ENCODE assay signal across 8 mouse cellular contexts in the genomic region with DNA sequence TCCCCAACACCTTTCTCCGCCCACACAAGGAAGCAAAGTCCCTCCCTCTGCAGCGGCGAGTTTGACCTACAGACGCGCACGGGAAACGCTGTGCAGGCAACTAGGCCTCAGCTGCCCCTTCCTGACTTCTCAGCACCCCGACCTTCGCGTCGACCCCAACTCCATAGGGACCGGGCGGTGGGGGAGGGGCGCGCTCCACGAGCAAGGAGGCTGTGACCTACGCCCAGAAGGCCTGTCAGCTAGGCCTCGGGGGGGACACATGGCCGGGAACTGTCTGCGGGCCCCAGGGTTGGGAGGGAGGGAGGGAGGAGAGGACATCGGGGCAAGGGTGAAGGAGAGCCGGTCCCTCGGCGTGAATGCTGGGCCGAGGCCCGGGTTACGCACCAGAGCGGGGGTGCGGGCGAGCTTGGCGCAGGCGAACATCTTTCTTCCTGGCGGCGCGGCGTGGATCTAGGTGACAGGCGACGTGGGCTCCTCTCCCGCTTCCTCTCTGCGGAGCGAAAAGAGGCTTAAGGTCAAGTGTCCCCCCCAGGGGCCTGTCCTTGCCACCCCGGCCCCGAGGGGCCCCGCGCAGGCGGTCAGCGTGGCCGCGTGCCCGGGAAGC. TPM values are rescaled to one million over a fixed set of nuclear protein-coding genes. Genes with fewer than 3 reads are reported as not detected.
DNase-seq lines count a peak whose midpoint lies in the region; ATAC-seq and TF ChIP-seq lines count a peak whose summit lies in the region.

No protein-coding gene starts in this region.

- DNase-seq in 3T3-L1 (ENCODE audit: low read depth, low spot score) = peak; percentile 62
- peak; percentile 72 for DNase-seq in adrenal gland, postnatal 25 days
- peak; percentile 57 for DNase-seq in embryonic facial prominence, embryonic 14.5 days (ENCODE audit: low spot score)
- DNase-seq in heart, adult 8-10 months (ENCODE audit: low spot score) = peak; percentile 21
- peak; percentile 48 to 59 for DNase-seq in kidney, adult 8-10 months
- peak; percentile 66 for DNase-seq in liver, adult 2 months (ENCODE audit: extremely low read depth, low read depth, low spot score)
- DNase-seq in spleen, postnatal 4 days (ENCODE audit: low spot score in 2 of 2) = peak; percentile 54 to 81

- H3K9me3 ChIP-seq in embryonic facial prominence, embryonic 14.5 days (ENCODE audit: control insufficient read depth, low read length) = no peaks in the 10 kb centered on the region

- no peak for TF ChIP-seq CTCF in liver, adult 2 months (IDR thresholded peaks at IDR 0.05; ENCODE audit: low read depth, low read length)

- ATAC-seq in embryonic facial prominence, embryonic 14.5 days (ENCODE audit: low read depth) = peak; percentile 20
- peak; percentile 38; the same call in 1 of the 2 replicates for ATAC-seq in monocyte, adult 5-6 weeks (replicated peaks; ENCODE audit: insufficient number of reproducible peaks, low FRiP score, low TSS enrichment, poor library complexity, severe bottlenecking)

- H3K4me3 ChIP-seq in embryonic facial prominence, embryonic 14.5 days (ENCODE audit: low read depth, low read length) = peak overlapping the region; percentile 98
- peak overlapping the region; percentile 91 for H3K4me3 ChIP-seq in liver, adult 2 months (ENCODE audit: insufficient read depth, low read depth, low read length)

- peaks cover 34% of the 10 kb centered on the region for H3K36me3 ChIP-seq in embryonic facial prominence, embryonic 14.5 days (ENCODE audit: control insufficient read depth, insufficient read depth, low read length)
- H3K36me3 ChIP-seq in liver, adult 2 months (ENCODE audit: control insufficient read depth, insufficient read depth, low read length) = peaks cover 34% of the 10 kb centered on the region

- peaks cover 6% of the 10 kb centered on the region; the same call in 1 of the 2 replicates for H3K79me2 ChIP-seq in liver, adult 2 months (ENCODE audit: control insufficient read depth, insufficient read depth, low read length)

- no peaks in the 10 kb centered on the region for H3K27me3 ChIP-seq in embryonic facial prominence, embryonic 14.5 days (replicated peaks; ENCODE audit: control insufficient read depth, insufficient read depth, low read length)
- H3K27me3 ChIP-seq in liver, adult 2 months (ENCODE audit: control insufficient read depth, insufficient read depth, low read length) = no peaks in the 10 kb centered on the region

- WGBS in embryonic facial prominence, embryonic 14.5 days = under 1% methylated on average over 28 of the region's 50 CpGs
- WGBS in liver, adult 2 months = under 1% methylated on average over 45 of the region's 50 CpGs

- H3K4me2 ChIP-seq in embryonic facial prominence, embryonic 14.5 days (ENCODE audit: low read depth, low read length) = peak overlapping the region; percentile 85

- H3K27ac ChIP-seq in embryonic facial prominence, embryonic 14.5 days (replicated peaks; ENCODE audit: low read depth, low read length) = peak overlapping the region; percentile 91
- peak overlapping the region; percentile 95 for H3K27ac ChIP-seq in liver, adult 2 months (replicated peaks; ENCODE audit: insufficient read depth, low read depth, low read length)

- H3K4me1 ChIP-seq in embryonic facial prominence, embryonic 14.5 days (ENCODE audit: control insufficient read depth, insufficient read depth, low read length) = peaks cover 7% of the 10 kb centered on the region; the same call in 1 of the 2 replicates
- H3K4me1 ChIP-seq in liver, adult 2 months (ENCODE audit: control insufficient read depth, insufficient read depth, low read length) = peaks cover 2% of the 10 kb centered on the region; the same call in 1 of the 2 replicates

- peak overlapping the region; percentile 100 for H3K9ac ChIP-seq in embryonic facial prominence, embryonic 14.5 days (ENCODE audit: low read depth, low read length)
- peak overlapping the region; percentile 100 for H3K9ac ChIP-seq in liver, adult 2 months (ENCODE audit: low read depth, low read length)

- TF ChIP-seq POLR2A in liver, adult 2 months (IDR thresholded peaks at IDR 0.05; ENCODE audit: extremely low read depth, insufficient read depth, low read length) = no peak

RNA-seq across cellular contexts. Expression of gene Atp5g3, which starts 0.5 kb away (rescaled TPM):
- total RNA-seq in adrenal gland, postnatal 25 days (2021) = 728 and 886 TPM in 2 replicates
- 1,143 and 1,216 TPM in 2 replicates for polyA plus RNA-seq in embryonic facial prominence, embryonic 14.5 days (2014; fragmentation: Nextera tagmentation; extraction: Ambion mirVana)
- total RNA-seq in heart, adult 8-10 months (2022) = 1,000 to 10,000 TPM; 2,950 to 3,478 (median 3,237) TPM
- 380 and 510 TPM in 2 replicates for total RNA-seq in liver, adult 2 months (2014; rRNA removed)
- polyA plus RNA-seq in liver, adult 2 months (2012; rRNA removed) = 749 and 835 TPM in 2 replicates
- total RNA-seq in monocyte, adult 5-6 weeks (2017) = 92.9 to 108 TPM (median 102 TPM) in 3 replicates

RNA-seq across cellular contexts. Expression of gene Atf2, which starts 18.2 kb away (rescaled TPM):
- total RNA-seq in adrenal gland, postnatal 25 days (2021) = 66.7 and 75.0 TPM in 2 replicates
- 48.4 and 51.9 TPM in 2 replicates for polyA plus RNA-seq in embryonic facial prominence, embryonic 14.5 days (2014; fragmentation: Nextera tagmentation; extraction: Ambion mirVana)
- 10 to 100 TPM; 38.4 to 45.9 (median 42.3) TPM for total RNA-seq in heart, adult 8-10 months (2022)
- total RNA-seq in liver, adult 2 months (2014; rRNA removed) = 15.4 and 17.3 TPM in 2 replicates
- 6.8 and 7.1 TPM in 2 replicates for polyA plus RNA-seq in liver, adult 2 months (2012; rRNA removed)
- 40.6 to 51.3 TPM (median 44.1 TPM) in 3 replicates for total RNA-seq in monocyte, adult 5-6 weeks (2017)

Comparison
In these comparisons a context has a peak if more than half of its experiments do, and no peak if none do; other contexts are left out.
1. Peak in every context shown above with its lines: DNase-seq, ATAC-seq, H3K4me3 ChIP-seq and H3K27ac ChIP-seq.
2. DNase-seq: peak in every context shown above with its lines; median percentile 72 in adrenal gland, postnatal 25 days; 68 in spleen, postnatal 4 days; 66 in liver, adult 2 months; 62 in 3T3-L1; 57 in embryonic facial prominence, embryonic 14.5 days; 54 in kidney, adult 8-10 months; 21 in heart, adult 8-10 months.